In the genomic region with DNA sequence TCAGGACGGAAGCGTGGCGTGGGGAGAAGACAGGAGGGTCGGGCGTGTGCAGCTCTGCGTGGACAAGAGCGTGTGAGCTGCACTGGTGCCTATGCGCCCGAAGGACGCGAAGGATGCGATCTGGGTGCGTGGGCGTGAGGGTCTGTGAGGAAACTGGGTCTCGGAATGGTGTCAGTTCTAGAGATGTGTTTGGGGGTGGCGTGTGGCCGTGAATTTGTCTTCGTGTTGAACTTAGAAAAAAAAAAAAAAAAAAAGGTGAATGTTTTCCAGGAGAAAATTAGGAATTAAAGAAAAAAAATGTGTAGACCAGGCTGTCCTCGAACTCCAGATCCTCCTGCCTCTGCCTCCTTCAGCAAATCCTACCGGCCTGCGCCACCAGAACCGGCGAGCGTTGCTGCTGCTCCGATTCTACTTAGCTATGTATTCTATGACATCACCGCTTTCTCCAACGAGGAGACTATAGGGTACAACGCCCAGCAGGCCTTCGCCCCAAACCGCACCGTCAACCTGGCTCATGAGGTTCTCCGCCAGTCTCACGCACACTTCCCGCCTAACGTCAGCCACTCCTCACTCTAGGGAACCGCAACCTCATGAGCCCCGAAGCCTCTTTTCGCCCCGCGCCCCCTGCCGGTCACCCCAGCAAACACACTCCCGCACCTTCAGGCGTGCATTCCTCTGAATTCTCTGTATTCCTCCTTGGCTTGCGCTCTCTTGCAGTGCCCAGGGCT, we compare ENCODE assay signal across 9 mouse cellular contexts. TPM values are rescaled to one million over a fixed set of nuclear protein-coding genes. Genes with fewer than 3 reads are reported as not detected.
DNase-seq lines count a peak whose midpoint lies in the region; ATAC-seq lines count a peak whose summit lies in the region.
"Not testable (repeated sequence)": the region's sequence is repeated elsewhere in the genome, so short reads cannot be mapped to it uniquely, and the experiment has no call there.
"Had no signal": no experiment of that assay in that cellular context is flagged by ENCODE, and none has a peak within 500 bp of the region (broad histone marks: within the 10 kb centered on the region; RNA-seq: fewer than 3 reads in every experiment).

No protein-coding gene starts in this region.

- under 1% methylated on average over 44 of the region's 44 CpGs for WGBS in heart, embryonic 14.5 days
- under 1% methylated on average over 44 of the region's 44 CpGs for WGBS in liver, embryonic 13.5 days (ENCODE audit: insufficient replicate concordance)
- under 1% methylated on average over 44 of the region's 44 CpGs for WGBS in stomach, embryonic 14.5 days

- not testable (repeated sequence) for H3K9me3 ChIP-seq in heart, embryonic 14.5 days (ENCODE audit: control insufficient read depth, low read length); liver, embryonic 13.5 days (replicated peaks); stomach, embryonic 14.5 days (ENCODE audit: control insufficient read depth, low read depth, low read length)

- H3K4me1 ChIP-seq in heart, embryonic 14.5 days (ENCODE audit: control insufficient read depth in 2 of 2, insufficient read depth in 2 of 2, low read length in 2 of 2); stomach, embryonic 14.5 days (ENCODE audit: control insufficient read depth, insufficient read depth, low read length): not testable (repeated sequence)
- H3K4me1 ChIP-seq in liver, embryonic 13.5 days (replicated peaks) = peaks cover 18% of the 10 kb centered on the region

- H3K9ac ChIP-seq in heart, embryonic 14.5 days (ENCODE audit: low read length) = peak overlapping the region; percentile 80
- H3K9ac ChIP-seq in liver, embryonic 13.5 days = peak overlapping the region; percentile 70
- peak overlapping the region; percentile 52 for H3K9ac ChIP-seq in stomach, embryonic 14.5 days (replicated peaks; ENCODE audit: low read depth, low read length)

- H3K4me2 ChIP-seq in heart, embryonic 14.5 days (ENCODE audit: low read length) = peak overlapping the region; percentile 55
- H3K4me2 ChIP-seq in liver, embryonic 13.5 days = peak overlapping the region; percentile 73
- peak overlapping the region; percentile 40 for H3K4me2 ChIP-seq in stomach, embryonic 14.5 days (replicated peaks; ENCODE audit: low read depth, low read length)

- peak overlapping the region; percentile 43 to 76 for H3K27ac ChIP-seq in heart, embryonic 14.5 days (replicated peaks in 1 of 2; ENCODE audit: control insufficient read depth in 1 of 2, insufficient read depth in 1 of 2, low read depth in 2 of 2, low read length in 2 of 2)
- H3K27ac ChIP-seq in liver, embryonic 13.5 days = peak overlapping the region; percentile 79
- peak overlapping the region; percentile 82 for H3K27ac ChIP-seq in stomach, embryonic 14.5 days (ENCODE audit: low read length)

- not testable (repeated sequence) for H3K27me3 ChIP-seq in heart, embryonic 14.5 days (ENCODE audit: control insufficient read depth, insufficient read depth, low read length); liver, embryonic 13.5 days; stomach, embryonic 14.5 days (ENCODE audit: control insufficient read depth, insufficient read depth, low read length)

- peak; percentile 54 for ATAC-seq in CD4-positive, CD25-positive, alpha-beta regulatory T cell, adult 4 months
- peak; percentile 62 for ATAC-seq in heart, embryonic 14.5 days (ENCODE audit: insufficient number of reproducible peaks, insufficient read depth, low FRiP score, low read depth)
- ATAC-seq in liver, embryonic 13.5 days (ENCODE audit: low read depth) = peak; percentile 67
- peak; percentile 68 for ATAC-seq in stomach, embryonic 14.5 days (ENCODE audit: insufficient number of reproducible peaks, insufficient read depth, low FRiP score, low read depth)

- not testable (repeated sequence) for H3K36me3 ChIP-seq in heart, embryonic 14.5 days (ENCODE audit: control insufficient read depth, insufficient read depth, low read length); liver, embryonic 13.5 days; stomach, embryonic 14.5 days (ENCODE audit: control insufficient read depth, insufficient read depth, low read length)

- peak; percentile 70 for DNase-seq in c-Kit-negative CD71-positive TER-119-positive erythroid progenitor cells, embryonic 14.5 days (ENCODE audit: low read depth, low spot score)
- DNase-seq in fibroblast of lung, adult 2 months (ENCODE audit: low read depth) = peak; percentile 74
- peak; percentile 91 for DNase-seq in kidney, postnatal 14 days
- DNase-seq in liver, embryonic 13.5 days = peak; percentile 90
- DNase-seq in natural killer cell, adult 2 months (ENCODE audit: low spot score in 2 of 2) = peak; percentile 89 to 90

- H3K4me3 ChIP-seq in heart, embryonic 14.5 days (ENCODE audit: control insufficient read depth in 1 of 2, insufficient read depth in 1 of 2, low read depth in 1 of 2, low read length in 2 of 2) = peak overlapping the region; percentile 72 to 92
- peak overlapping the region; percentile 69 for H3K4me3 ChIP-seq in liver, embryonic 13.5 days (replicated peaks)
- peak overlapping the region; percentile 61 for H3K4me3 ChIP-seq in stomach, embryonic 14.5 days (ENCODE audit: low read depth, low read length)

RNA-seq across cellular contexts. Expression of a gene that starts 28.4 kb away (rescaled TPM):
- polyA plus RNA-seq in CD4-positive, CD25-positive, alpha-beta regulatory T cell, adult 4 months (2017; shearing (Covaris generic)) = 1 to 10 TPM; 2.5 to 3.5 TPM
- polyA plus RNA-seq in heart, embryonic 14.5 days (2014; fragmentation: Nextera tagmentation; extraction: Ambion mirVana) = not detected in 2 replicates
- polyA plus RNA-seq in liver, embryonic 13.5 days (2015; fragmentation: Nextera tagmentation; extraction: Ambion mirVana) = 0.08 and 0.10 TPM in 2 replicates
- polyA plus RNA-seq in stomach, embryonic 14.5 days (2014; fragmentation: Nextera tagmentation; extraction: Ambion mirVana) = not detected in 2 replicates

RNA-seq across cellular contexts. Expression of a gene that starts 37.7 kb away (rescaled TPM):
- not detected for polyA plus RNA-seq in CD4-positive, CD25-positive, alpha-beta regulatory T cell, adult 4 months (2017; shearing (Covaris generic))
- polyA plus RNA-seq in heart, embryonic 14.5 days (2014; fragmentation: Nextera tagmentation; extraction: Ambion mirVana) = not detected in 2 replicates
- not detected in 2 replicates for polyA plus RNA-seq in liver, embryonic 13.5 days (2015; fragmentation: Nextera tagmentation; extraction: Ambion mirVana)
- not detected in 2 replicates for polyA plus RNA-seq in stomach, embryonic 14.5 days (2014; fragmentation: Nextera tagmentation; extraction: Ambion mirVana)
- polyA plus RNA-seq: gonadal fat pad, adult 2 months had no signal

Comparison
In these comparisons a context has a peak if more than half of its experiments do, and no peak if none do; other contexts are left out.
1. Peak in every context shown above with its lines: DNase-seq, ATAC-seq, H3K4me3 ChIP-seq and H3K27ac ChIP-seq.